Mouse (Mus musculus) thymus, postnatal 14 days (tissue): ENCODE results near the gene Creb3l4.

Experiments
- DNase-seq: peaks from one replicate; pipeline ENCODE4 v3.0.0; 2021

Gene Creb3l4

DNA sequence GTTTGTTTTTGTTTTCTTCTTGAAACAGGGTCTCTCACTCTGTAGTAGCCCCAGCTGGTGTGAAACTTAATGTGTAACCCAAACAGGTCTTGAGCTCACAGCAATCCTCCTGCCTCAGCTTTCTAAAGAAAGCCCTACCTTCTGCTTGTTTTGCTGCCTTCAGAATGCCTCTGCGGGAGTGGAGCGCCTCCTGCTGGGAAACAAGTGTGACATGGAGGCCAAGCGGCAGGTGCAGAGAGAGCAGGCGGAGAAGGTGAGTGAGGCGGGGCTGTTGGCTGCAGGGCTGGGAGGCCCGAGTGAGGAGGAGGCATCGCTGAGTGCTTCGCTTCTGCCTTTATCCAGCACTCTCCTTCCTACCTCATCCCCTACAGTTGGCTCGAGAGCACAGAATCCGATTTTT, 19.0 kb downstream of the Creb3l4 start:
- no peak for DNase-seq

DNA sequence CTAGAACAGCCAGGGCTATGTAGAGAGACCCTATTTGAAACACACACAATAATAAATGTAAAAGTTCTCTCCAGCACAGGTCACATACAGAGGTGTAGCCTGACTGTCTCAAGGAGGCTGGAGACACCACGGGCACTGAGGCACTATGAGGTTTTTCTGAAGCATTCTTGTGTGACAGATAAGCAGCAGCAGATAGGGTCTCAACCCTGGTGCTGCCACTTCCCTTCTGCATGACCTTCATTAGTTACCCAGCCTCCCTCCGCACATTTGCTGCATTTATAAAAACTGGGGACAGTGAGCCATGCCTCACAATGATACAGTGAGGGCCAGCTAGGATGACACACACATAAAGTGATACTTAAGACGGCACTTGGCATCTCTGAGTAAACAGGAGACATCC, 20.4 kb downstream of the Creb3l4 start:
- DNase-seq = no peak

DNA sequence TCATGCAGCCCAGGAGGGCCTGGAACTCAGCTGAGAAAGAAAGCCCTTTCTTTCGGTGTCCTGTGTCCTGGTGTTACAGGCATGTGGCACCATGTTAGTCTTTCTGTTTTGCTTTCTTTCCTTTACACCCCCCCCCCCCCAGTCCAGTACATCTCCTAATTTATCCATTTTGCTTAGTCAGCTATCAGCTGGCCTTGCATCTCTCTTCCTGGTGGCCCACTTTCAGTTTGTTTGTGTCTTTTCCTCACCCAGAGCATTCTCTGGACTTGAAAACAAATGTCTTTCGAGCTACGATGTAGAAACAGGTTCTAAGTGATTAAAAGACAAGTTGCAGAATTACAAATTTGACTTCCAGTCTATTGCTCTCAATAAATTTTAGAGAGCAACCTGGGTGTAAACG, 20.9 kb downstream of the Creb3l4 start:
- no peak for DNase-seq

DNA sequence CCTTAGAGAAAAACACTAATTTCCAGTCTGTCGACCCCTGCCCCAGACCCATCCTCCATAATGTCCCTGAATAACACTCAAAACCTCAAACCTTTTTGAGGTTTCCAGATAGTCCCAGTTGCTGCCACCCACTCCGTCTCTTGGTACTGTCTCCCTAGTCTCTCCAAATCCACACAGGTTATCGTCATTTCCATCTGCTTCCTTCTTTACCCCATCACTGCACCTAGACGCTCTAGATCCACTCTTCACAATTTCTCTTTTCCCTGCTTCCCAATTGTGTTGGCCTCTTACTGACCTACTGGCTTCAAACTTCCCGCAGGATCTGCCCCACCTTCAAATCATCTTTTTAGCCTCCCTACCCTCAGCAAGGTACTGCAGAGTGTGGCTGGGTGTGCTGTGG, 22.2 kb downstream of the Creb3l4 start:
- no peak for DNase-seq

GRCm38 (mm10) chr3:90220531-90220951, 22.8 kb downstream of the Creb3l4 start:
- peak; percentile 26 for DNase-seq

- DNase-seq = peak; percentile 54
Observed at GRCm38 (mm10) chr3:90220088-90220487, 23.2 kb downstream of the Creb3l4 start.

DNA sequence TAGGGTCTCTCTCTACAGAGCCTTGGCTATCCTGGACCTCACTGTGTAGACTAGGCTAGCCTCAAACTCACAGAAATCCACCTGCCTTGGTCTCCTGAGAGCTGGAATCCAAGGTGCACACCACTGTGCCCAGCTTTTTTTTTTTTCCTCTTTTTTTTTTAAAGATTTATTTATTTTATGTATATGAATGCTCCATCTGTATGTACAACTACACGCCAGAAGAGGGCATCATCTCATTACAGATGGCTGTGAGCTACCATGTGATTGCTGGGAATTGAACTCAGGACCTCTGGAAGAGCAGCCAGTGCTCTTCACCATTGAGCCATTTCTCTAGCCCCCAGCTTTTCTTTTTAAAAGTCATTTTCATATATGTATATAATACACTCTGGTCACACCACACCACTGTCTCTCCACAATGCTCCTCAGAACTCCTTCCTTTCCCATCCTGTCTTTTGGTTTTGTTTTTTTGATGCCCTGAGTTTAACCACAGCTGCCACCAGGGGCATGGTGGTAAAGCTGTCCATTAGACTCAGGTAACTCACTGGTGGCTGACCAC, 27.4 kb downstream of the Creb3l4 start:
- DNase-seq = peak; percentile 28

DNA sequence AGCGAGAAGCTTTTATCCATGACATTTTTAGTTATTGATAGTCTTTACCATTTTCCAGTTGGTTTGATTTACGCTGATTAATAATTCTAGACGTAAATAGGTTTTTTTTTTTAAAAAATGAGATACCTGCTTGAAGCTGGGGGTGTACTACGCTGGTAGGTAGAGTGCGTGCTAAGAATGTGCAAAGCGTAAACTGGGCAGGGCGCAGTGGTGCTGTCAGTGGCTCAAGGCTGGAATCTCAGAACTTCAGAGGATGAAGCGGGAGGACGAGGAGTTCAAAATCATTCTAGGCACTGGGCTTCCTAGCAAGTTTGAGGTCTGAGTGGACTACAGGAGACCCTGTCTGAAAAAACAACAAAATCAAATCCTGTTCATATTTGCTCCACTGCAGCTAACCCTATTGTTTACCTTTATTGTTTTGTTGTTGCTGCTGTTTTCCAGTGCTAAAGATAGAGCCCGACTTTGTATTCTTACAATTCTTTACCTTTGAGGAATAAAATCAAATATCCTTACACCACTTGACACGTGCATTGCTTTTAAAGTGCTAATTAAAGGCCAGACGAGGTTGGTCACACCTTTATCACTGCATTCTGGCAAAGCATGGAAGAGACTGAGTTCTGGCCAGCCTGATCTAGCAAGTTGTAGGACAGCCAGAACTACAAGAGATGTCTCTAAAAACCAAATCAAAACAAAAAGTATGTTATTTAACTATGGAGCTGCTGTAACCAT, 29.2 kb downstream of the Creb3l4 start:
- peak; percentile 26 for DNase-seq

- DNase-seq = peak; percentile 88
Observed at GRCm38 (mm10) chr3:90213377-90213866, 29.9 kb downstream of the Creb3l4 start, which contains the start of the genes Rps27 and Rab13. Rps27 (minus strand) TSS chr3:90213651. Rab13 (plus strand) TSS chr3:90213695.

DNA sequence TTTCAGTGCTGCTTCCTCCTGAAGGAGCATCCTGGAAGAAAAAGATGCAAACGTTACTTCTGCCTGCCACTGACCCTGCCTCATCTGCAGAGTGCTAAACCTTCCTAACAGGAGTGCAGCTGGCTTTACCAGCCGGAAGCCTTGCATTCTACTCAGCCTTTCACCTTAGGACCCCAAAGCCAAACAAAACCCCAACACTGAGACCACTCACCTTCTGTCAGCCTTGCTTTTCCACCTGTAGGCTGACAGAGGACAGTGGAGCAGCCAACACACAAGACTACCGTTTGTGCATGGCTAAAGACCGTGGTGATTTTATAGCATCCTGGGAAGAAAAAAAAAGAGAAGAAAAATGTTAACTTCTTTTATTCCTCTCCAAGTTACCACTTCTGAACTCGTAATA, 30.6 kb downstream of the Creb3l4 start:
- no peak for DNase-seq

DNA sequence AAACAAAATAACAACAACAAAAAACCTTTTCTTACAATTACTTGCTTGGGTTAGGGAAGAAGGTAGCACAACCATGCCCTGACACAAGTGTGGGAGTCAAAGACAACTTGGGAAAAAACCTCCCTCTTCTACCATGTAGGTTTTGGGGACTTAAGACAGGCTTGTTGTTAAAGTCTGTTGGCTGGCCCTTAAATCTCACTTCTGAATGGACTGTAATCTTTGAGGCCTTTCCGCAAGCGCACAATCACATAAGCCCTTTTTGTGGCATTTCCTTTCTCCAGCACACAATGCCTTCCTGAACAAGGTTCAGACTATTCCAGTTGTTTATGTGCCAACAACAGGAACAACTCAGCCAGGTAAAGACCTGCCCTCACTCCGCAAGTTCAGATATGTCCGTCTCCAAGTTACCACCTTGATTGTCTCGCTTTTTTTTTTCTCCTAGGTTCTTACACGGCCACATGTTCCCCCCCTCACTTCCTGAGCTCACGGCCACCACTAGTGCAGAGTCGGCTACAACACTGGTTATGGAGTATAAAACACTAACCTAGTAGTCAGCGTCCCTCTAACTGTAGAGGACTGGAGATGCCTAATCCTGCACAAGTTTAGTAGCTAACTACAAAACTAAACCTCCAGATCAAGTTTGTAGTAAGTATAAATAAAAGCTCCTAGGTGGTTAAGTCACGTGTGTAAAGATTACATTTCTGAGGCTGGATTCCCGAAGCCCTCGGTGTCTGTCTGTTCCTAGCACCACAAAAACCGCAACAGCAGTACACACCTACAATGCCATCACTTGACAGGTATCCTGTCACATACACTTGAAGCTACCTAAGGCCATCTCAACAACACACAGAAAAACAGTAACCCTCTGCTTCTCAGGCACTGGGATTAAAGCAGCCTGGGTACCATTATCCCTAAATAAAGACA, 31.6 kb downstream of the Creb3l4 start:
- no peak for DNase-seq

DNA sequence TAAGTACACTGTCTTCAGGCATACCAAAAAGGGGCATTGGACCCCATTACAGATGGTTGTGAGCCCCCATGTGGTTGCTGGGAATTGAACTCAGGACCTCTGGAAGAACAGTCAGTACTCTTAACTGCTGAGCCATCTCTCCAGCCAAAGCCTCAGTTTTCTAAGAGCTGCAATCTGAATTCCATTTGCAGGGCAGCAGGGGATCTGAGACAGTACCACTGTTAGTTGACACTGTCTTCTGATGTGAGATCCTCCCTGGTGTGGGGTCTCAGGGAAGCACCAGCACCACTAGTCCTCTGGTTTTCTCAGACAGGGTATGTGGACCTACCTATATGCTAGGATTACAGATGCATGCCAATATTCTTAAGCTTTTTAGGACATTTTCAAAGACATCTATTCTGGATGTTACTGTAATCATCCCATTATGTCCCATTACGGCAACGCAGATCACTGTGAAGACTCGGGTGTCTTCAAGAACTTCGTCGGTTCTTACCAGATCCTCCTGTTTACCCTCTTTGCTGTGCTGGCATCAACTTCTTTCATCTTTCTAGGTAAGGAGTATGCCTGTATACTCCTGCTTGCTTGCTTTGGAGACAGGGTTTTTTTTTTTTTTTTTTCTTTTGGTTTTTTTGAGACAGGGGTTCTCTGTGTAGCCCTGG, 33.3 kb downstream of the Creb3l4 start:
- DNase-seq = no peak

DNA sequence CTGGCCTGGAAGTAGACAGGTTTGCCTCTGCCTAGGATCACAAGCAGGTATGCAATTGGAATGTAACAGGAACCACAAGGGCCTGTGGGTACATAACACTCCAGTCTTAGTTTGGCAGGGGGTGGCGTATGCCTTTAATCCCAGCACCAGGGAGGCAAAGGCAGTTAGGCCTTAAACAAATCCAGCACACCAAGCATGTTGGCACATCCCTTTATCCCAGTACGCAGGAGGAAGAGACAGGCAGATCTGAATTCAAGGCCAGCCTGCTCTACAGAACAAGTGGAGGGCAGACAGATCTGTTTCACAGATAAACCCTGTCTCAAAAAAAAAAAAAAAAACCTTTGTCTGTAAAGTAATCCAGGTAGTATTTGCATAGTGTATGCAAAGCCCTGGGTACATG, 34.6 kb downstream of the Creb3l4 start:
- DNase-seq = no peak

DNA sequence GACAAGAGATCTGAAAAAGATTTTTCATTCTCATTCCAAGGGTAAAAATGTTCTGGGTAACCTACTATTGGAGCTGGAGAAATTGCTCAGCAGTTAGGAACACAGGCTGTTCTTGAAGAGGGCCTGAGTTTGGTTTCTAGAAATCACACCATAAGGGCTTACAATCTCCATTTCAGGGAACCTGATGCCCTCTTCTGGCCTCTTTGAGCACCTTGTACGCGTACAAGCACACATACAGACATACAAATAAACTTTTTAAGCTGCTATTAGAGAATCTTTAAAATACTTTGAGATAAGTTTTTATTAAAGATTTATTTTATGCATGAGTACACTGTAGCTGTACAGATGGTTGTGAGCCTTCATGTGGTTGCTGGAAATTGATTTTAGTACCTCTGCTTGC, 38.7 kb downstream of the Creb3l4 start:
- DNase-seq = no peak

DNA sequence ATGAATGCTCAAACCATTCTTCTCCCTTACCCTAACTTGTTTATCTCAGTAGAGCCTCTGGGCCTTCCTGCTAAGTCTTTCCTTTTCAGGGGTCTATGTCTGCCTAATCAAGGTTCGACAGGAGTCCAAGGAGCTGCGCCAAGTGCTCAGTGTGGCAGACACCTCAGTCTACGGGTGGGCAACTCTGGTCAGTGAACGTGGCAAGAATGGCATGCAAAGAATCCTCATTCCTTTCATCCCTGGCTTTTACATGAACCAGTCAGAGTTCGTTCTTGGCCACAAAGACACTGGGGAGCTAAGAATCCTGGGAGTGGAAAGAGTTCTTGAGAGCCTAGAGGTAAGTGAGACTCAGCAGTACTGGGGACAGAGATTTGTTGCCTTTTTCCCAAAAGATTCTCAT, 39.7 kb downstream of the Creb3l4 start:
- DNase-seq = no peak

DNA sequence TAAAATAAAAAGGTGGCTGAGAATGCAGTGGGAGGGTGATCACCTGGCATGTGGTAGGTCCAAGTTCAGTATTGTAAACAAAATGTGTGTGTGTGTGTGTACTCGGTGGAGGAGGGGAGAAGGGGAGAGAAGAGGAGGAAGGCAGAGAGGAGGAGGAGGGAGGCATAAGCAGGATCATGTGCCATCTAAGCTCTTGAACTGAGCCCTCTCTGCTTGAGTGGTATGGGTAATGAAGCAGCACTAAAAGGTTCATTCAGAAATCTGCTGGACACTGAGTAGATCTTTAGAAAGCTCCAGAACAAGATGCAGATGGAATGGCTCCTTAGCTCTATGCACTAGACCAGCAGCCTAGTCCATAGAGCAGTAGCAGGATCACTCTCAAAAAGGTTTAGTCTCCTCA, 40.4 kb downstream of the Creb3l4 start:
- DNase-seq = no peak

GRCm38 (mm10) chr3:90197548-90197947, 45.8 kb downstream of the Creb3l4 start:
- no peak for DNase-seq

- DNase-seq = no peak
Observed at GRCm38 (mm10) chr3:90195644-90196043, 47.7 kb downstream of the Creb3l4 start.

DNA sequence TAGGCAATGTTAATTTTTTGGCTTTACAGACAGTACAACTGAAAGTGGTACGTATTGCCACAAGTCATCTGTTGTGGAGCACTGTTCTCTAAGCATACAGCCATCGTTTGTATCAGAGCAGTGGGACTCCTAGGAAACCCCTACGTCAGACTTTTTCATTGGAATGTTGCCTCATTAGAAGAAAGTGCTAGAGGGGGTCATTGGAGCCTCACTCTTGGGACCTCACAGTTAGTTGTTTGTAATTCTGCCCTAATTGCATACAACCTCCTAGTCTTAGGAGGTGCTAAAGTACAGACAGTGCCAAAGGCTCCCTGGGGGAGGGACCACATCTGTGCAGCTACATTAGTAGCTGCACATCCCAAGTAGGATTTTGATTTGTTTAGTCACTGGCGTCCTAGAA, 48.6 kb downstream of the Creb3l4 start:
- no peak for DNase-seq

- DNase-seq = no peak
Observed at GRCm38 (mm10) chr3:90190859-90191510, 52.3 kb downstream of the Creb3l4 start.
